Mouse (Mus musculus) kidney, embryonic 15.5 days (tissue): Measurements from ENCODE around the gene Olfr70. TPM values are rescaled to one million over a fixed set of nuclear protein-coding genes. Genes with fewer than 3 reads are reported as not detected.

Experiments used
- polyA plus RNA-seq: library from polyadenylated mRNA; unstranded; fragments of >200 nt; fragmentation: Nextera tagmentation; extraction: Ambion mirVana; gene quantifications from 2 replicates; pipeline ENCODE4 v1.2.1, GENCODE M21; 2015

The Olfr70 gene
- polyA plus RNA-seq, 1 experiment from 2014 or later, result not detected

Other genes with a start within 250 kb of the Olfr70 start
- 3.0 and 4.3 TPM in 2 replicates for gene Cd72, start 246.2 kb downstream of the Olfr70 start, polyA plus RNA-seq
- not detected in 2 replicates for gene Sit1, start 217.1 kb downstream of the Olfr70 start, polyA plus RNA-seq
- gene Ccdc107, start 207.9 kb downstream of the Olfr70 start, polyA plus RNA-seq, result 69.5 and 72.2 TPM in 2 replicates
- gene Arhgef39, start 201.1 kb downstream of the Olfr70 start, polyA plus RNA-seq, result 40.8 and 45.3 TPM in 2 replicates
- 1.7 and 2.1 TPM in 2 replicates for gene Car9, start 193.8 kb downstream of the Olfr70 start, polyA plus RNA-seq
- 248 and 303 TPM in 2 replicates for gene Tpm2, start 177.0 kb downstream of the Olfr70 start, polyA plus RNA-seq
- gene Creb3, start 138.5 kb downstream of the Olfr70 start, polyA plus RNA-seq, result 61.6 and 66.4 TPM in 2 replicates
- 71.8 and 81.0 TPM in 2 replicates for gene Tln1, start 138.1 kb downstream of the Olfr70 start, polyA plus RNA-seq
- gene Rgp1, start 122.1 kb downstream of the Olfr70 start, polyA plus RNA-seq, result 29.3 and 30.7 TPM in 2 replicates
- 20.4 and 22.7 TPM in 2 replicates for gene Gba2, start 121.9 kb downstream of the Olfr70 start, polyA plus RNA-seq
- gene Msmp, start 116.3 kb downstream of the Olfr70 start, polyA plus RNA-seq, result 1.3 and 2.6 TPM in 2 replicates
- 8.0 and 10.2 TPM in 2 replicates for gene Npr2, start 68.9 kb downstream of the Olfr70 start, polyA plus RNA-seq
- 1.4 and 1.7 TPM in 2 replicates for gene Spag8, start 47.2 kb downstream of the Olfr70 start, polyA plus RNA-seq
- 115 and 129 TPM in 2 replicates for gene Hint2, start 44.3 kb downstream of the Olfr70 start, polyA plus RNA-seq
- 2.7 and 3.6 TPM in 2 replicates for gene Tmem8b, start 31.8 kb downstream of the Olfr70 start, polyA plus RNA-seq
- 2.7 and 3.3 TPM in 2 replicates for gene Fam221b, start 31.7 kb downstream of the Olfr70 start, polyA plus RNA-seq
- gene Olfr71, start 9.4 kb upstream of the Olfr70 start, polyA plus RNA-seq, result not detected in 2 replicates
- gene Hrct1, start 26.4 kb upstream of the Olfr70 start, polyA plus RNA-seq, result 0.77 and 1.0 TPM in 2 replicates
- 0.12 and 0.19 TPM in 2 replicates for gene Spaar, start 29.2 kb upstream of the Olfr70 start, polyA plus RNA-seq
- not detected in 2 replicates for gene Olfr159, start 70.2 kb upstream of the Olfr70 start, polyA plus RNA-seq
- not detected in 2 replicates for gene Olfr156, start 123.1 kb upstream of the Olfr70 start, polyA plus RNA-seq
- gene Olfr157, start 139.4 kb upstream of the Olfr70 start, polyA plus RNA-seq, result not detected in 2 replicates
- not detected in 2 replicates for gene Olfr155, start 150.8 kb upstream of the Olfr70 start, polyA plus RNA-seq
- 24.1 and 25.0 TPM in 2 replicates for gene Reck, start 174.7 kb upstream of the Olfr70 start, polyA plus RNA-seq